Mouse (Mus musculus) embryo, embryonic 9.5 days (tissue): ENCODE measurements around the gene Tlr13.
A peak's percentile ranks its signal among the peaks of the same experiment; 100 is the strongest.
"Not testable (repeated sequence)": the region's sequence is repeated elsewhere in the genome, so short reads cannot be mapped to it uniquely, and the experiment has no call there.

Experiments used
- DNase-seq: peaks from one replicate; pipeline ENCODE4 v3.0.0-alpha.2; 2017; ENCODE audit errors: extremely low spot score

Gene Tlr13

DNA sequence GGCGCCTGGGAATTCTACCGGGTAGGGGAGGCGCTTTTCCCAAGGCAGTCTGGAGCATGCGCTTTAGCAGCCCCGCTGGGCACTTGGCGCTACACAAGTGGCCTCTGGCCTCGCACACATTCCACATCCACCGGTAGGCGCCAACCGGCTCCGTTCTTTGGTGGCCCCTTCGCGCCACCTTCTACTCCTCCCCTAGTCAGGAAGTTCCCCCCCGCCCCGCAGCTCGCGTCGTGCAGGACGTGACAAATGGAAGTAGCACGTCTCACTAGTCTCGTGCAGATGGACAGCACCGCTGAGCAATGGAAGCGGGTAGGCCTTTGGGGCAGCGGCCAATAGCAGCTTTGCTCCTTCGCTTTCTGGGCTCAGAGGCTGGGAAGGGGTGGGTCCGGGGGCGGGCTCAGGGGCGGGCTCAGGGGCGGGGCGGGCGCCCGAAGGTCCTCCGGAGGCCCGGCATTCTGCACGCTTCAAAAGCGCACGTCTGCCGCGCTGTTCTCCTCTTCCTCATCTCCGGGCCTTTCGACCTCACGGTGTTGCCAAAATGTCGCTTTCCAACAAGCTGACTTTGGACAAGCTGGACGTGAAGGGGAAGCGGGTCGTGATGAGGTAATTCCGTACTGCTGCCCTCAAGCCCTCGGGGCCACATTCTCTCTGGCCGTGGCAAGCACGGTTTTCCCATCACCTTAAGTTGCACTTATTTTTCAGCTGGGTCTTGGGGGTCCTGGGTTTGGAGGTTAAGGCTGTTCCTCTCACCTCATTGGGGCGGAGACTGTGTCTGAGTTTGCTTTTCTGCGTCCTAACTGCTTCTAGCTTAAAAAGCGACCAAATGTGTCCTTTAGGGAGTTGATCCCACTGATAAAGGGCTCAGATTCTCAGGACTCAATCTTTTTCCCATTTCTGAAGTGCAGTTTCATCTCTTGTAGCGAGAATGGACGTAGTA lies 44.0 kb downstream of the Tlr13 start, which contains the start of gene Pgk1:
TSS of gene Pgk1 (plus strand) at position 388 of the 937 bp plus-strand sequence.
- DNase-seq: peak; percentile 90

DNA sequence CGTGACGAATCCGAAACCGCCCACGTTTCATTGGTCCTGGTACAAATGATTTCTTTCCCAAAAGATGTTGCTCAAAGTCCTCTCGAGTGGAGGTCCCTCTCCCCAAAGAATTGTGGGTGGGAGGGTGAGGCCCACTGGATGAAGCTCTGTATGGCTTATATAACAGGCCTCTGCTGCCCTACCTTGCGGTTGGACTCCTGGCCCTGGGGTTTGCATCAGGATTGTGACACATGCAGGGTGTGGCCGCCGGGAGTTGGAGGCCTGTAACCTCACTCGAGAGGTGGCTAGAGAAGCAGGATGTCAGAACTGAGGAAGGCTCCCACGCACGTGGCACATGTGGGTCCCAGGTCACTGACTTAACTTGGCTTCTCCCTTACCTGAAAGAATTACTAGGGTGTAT lies 44.7 kb downstream of the Tlr13 start:
- no peak for DNase-seq

DNA sequence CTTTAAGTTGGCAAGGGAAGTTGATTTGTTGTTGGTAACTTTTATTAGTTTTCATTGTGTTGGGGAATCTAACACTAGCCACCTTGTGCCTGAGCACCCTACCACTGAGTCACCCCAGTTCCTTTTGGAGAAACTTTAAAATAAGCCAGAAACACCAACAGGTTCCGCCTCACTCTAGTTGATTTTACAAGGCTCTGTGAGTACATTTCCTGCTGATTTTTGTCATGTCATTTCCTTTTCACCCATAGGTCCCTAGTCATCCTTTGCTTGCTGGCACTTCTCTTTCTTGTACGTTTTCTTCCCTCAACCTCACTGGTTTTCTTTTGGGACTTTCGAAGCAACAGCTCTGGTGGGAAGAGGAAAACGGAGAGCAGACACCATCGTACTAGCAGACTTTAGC lies 46.4 kb downstream of the Tlr13 start:
- no peak for DNase-seq

DNA sequence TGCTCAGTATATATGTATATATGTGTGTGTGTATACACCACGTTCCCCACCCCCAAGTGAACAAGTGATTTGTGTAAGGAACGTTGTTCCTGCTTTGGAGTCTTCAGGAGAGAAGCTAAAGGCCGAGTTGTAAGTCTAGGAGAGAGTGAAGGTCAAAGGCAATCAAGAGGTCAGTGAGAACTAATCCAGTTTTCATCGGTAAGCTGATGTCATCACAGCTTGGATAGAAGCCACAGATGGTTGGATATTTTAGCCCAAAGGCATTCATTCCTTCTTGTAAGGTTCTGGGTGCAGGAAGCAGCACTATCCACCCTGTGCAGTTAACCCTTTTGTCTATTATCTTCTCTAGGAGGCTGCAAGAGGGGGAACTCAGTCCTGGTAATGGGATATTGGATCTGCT lies 47.1 kb downstream of the Tlr13 start:
- DNase-seq: no peak

DNA sequence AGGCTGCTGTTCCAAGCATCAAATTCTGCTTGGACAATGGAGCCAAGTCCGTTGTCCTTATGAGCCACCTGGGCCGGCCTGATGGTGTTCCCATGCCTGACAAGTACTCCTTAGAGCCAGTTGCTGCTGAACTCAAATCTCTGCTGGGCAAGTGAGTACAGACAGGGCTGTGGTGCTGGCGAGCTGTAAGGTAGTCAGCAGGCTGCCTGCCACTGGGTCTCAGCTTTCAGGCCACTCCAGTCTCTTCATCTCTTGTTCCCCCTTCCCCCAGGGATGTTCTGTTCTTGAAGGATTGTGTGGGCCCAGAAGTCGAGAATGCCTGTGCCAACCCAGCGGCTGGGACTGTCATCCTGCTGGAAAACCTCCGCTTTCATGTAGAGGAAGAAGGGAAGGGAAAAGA lies 51.4 kb downstream of the Tlr13 start:
- DNase-seq: not testable (repeated sequence)

DNA sequence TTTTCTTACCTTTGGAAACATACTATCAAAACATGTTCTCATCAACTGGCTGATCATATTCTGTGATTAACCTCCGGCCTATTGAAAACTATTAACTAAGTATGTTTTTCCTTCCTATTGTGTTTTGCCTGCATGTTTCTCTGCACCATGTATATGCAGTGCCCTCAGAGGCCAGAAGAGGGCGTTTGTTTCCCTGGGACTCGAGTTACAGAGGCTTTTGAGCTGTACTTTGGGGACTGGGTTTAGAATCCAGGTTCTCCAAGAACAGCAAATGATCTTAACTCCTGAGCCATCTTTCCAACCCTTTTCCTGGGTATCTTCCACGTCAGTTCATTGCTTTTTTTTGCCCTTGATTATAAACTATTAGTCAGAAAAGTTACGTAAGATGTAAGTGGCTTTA lies 54.3 kb downstream of the Tlr13 start:
- no peak for DNase-seq

DNA sequence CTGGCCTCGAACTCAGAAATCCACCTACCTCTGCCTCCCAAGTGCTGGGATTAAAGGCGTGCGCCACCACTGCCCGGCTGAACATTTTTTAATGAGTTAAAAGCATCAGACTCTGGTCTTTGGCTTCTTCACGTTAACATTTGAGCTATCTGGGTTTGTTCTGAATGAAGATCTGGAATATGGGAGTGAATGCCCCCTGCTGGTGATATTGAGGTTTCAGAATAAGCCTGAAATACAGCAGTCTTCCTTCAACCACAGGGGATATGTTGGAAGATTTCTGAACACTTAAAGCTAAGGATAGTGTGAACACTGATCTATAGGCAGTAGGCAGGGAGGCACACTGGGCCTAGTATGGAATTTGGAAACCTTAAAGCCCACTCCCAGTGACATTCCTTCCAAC lies 55.9 kb downstream of the Tlr13 start:
- no peak for DNase-seq

DNA sequence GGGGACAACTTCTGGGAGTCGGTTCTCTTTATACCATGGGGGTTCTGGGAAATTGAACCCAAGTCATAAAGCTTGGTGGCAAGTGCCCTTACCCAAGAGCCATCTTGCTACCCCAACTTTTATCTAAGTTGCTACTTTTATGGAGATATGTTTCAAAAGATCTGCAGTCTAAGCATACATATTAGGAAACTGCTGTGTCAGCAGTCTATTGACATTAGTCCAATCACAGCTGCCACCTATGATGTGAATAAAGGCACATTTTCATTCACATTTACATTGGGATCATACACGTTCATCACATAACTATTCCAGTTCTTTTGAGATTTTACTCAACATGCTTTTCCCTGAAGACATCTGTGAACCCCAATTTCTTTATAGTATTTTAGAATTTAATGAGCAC lies 66.1 kb downstream of the Tlr13 start:
- no peak for DNase-seq
